Mouse (Mus musculus): ENCODE results near the gene Tbata.

Gene Tbata

DNA sequence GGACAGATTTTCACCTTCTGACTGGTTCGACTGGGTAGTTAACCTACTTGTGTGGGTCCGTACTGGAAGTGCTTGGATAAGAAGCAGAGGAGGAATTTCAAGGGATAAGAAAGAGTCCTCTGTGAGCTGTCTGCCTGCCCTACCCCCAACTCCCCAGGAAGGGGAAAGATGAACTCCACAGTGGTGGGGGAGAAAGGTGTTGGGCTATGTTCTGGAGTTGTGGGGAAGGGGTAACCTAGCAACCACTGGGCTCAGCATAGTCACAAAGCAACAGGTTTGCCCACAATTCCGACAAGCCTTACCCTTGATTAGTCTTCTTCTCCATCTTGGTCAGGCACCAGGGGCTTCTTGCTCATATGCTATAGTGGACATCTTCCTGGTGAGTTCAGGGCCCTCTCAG lies at the start of gene Tbata:
Gene Tbata (plus strand): TSS at position 301 of the 400 bp plus-strand sequence.
- no peak for DNase-seq

DNA sequence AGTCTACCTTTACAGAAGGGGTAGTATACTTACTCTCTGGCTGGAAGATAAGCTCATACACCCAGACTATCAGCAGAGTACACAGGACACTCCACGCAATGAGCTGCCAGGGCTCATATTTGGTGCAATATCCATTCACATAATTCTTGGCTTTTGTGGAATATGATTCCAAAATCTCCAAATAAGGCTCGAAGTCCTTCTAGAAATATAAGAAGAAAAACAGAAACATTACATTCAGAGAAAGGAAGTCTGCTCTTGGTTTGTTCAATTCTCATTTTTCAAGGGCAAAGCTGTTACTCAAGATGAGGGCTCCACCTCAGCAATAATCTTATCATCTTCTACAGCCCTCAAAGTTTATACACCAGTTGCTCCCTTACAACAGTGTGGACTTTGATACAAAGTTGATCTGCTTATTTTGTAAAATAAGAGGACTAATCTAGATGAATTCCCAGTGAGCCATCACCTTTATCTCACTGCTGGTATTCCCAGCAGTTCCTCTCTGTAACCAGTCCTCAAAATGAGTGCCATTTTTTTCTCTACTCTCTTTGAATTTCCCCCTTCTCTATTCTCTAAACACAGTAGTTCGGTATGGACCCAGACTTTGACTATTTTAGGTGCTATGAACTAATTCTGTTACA lies 48.4 kb upstream of the Tbata start:
- DNase-seq, result no peak

DNA sequence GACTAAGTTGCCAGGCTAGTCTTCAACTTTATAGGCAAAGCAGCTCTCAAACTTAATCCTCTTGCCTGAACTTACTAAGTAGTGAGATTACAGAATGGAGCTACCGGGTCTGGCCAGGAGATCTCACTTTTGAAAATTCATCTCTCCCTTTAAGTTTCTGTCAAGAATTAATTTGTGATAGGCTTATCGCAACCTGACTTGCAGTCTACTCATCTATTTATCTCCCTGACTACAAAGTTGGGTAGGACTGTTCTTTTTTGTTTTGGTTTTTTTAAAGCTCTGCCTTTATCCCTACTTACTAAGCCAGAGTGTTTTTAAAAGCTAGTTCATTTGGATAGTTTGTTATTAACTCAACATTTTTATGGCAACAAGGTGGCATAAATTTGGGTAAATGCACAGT lies 47.3 kb upstream of the Tbata start:
- DNase-seq, result no peak

DNA sequence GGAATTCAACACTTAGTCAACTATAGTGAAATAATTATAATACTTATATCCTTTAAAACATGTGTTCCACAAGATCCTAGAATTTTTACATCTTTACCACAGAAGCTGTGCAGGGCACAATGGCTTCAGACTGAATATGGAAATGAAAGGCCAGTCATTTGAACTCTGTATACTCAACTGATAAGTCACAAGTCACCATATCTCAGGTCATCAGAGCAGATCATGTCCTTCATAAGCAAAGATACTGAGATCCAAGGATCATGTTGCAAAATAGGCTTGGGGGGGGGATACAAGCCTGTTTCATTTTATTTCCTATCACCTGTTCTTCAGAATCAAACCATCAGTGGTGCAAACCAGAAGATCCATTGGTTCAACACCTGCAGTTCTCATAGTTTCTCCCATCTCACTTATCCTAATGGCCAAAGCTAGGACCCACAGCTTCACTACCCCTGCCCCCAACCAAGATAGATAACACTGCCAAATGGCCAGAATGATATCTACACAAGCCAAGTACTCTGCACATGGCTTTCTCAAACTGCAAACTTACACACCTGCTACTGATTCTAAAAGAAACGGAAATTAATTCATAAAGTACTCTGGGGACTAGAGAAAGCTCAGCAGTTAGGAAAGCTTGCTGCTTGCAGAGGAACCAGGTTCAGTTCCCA lies 42.9 kb upstream of the Tbata start:
- no peak for DNase-seq

DNA sequence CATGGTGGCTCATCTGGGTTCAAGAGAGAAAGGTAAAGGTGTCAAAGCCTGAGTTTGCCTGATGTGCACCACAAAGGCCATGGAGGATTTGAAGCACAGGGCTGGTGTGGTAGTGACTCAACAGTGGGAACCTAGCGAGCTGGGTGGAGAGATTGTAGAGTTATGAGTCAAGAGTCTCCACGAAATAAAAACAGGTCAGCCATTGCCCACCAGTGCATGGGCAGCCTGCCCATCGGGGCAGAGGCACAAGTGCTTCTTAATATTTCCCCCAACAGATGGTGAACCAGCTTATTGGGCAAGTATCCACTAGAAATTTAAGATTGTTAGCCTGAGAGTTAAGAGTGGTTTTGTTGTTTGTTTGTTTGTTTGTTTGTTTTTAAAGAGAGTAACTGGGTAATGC lies 40.8 kb upstream of the Tbata start:
- no peak for DNase-seq

DNA sequence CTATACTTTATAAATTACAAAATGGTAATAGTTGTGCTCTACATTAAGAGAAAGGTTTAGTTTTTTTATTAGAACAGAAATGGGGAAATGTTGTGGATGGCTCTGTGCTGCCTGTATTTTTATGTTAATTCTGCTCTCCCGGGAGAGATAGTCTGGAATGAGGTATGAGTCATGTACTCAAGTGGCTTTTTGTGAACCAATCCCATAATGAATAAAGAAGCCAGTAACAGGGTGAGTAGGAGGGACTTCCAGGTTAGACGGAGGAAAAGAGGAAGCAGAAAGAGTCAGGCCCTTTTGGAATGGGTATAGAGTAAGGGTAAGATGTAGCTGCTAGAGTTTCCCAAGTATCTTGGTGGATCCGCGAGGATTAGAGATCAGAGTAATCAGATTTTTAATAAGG lies 37.7 kb upstream of the Tbata start:
- DNase-seq, result no peak

DNA sequence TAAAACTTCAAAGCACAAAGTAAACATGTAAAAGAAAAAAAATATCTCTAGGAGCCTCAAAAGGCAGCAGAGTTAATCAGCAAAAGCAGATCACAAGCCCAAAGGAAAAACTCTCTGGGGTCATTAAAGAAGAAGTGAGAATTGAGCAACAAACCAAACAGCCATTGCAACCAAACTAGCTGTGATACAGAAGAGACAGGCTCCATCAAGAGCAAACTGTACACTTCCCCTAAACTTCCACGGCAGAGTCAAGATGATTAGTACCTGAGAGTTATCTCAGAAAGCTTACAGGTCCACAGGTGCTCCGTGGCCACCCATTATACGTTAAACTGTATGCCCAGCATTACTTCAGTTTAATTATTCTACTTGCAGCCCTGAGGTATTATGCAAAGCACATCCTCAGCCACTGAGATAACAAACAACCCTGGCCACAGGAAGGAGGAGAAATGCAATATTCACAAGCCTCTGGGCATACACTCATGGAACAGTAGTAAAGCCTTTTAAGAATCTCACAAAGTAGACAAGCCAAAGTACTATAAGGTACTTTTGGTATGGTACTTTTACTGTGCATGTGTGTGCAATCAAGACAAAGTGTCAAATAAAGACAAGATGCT lies 36.4 kb upstream of the Tbata start:
- no peak for DNase-seq

DNA sequence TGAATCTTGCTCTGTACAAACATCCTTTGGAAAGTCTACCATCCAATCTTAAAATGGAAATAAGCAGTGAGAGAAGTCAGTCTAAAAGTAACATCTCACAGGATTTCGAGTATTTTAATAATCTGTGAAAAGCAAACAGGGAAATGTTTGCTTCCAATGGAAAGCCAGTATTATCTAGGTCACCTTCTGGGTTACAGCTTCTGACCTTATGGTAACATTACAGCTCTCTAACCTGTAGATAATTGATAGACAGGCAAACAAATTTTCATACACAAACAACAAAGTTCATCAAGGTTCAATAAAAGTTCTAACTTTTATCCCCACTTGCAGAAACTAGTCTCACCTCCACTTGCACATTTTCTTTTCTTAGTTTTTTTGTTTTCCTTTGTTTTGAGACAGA lies 34.2 kb upstream of the Tbata start:
- no peak for DNase-seq

DNA sequence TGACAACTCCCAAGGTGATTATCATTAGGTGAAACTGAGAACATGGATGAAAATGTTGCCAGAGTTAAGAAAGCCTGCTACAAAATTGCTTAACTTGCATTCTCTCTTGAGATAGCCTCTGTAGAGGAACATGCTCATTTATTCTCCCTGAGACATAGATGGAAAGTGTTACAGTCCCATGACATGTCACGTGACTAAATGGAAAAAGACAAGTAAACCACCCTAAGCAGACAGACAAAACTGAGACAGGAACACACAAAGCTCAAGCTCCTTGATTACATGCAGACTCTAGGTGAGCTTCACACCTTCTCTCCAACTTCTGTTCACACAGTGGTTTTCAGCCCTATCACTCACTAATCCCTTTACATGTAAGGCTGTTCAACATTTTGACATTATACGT lies 28.4 kb upstream of the Tbata start:
- DNase-seq, result no peak

DNA sequence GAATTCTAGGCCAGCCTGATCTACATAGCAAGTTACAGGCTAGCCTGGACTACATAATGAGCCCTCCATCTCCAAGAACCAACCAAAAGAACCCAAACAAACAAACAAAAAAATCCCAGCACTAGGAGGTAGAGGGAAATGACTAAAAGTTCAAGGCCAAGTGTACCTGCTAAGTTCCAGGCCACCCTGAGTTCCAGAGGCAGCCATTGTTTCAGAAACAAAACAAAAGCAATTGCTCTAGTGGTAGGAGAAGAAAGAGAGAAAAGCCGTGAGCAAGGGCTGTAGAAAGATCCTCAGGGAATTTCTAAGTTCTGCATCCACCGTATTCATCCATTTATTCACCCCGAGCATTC lies 26.0 kb upstream of the Tbata start:
- DNase-seq, result no peak

DNA sequence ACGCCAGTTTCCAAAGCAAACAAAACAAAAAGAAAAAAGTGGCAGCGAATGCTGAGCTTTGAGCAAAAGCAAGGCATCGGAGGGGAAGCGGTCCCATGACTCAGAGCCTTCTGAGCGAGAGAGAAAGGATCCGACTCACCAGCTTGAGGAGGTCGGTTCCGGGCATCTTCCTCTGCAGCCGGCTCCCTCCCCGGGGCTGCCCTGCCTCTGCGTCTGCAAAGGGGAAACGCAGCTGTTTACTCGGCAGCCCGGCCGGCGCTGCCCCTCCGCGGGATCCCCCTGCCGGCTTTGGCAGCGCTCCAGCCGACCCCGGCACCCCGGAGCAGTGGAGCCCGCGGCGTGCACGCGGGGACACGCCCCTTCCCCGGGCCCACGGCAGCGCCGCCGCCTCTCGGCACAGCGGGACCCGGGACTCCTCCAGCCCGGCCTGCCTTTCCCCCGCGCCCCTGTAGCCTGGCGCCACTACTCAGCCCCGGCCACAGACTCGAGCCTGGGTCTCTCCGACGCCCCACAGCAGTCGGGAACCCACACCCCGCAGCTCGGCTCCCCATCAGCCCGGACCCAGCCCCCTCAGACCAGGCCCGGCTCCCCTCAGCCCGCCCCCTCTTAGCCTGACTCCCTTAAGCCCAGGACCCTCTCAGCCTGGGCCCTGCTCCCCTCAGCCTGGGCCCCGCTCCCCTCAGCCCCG lies 25.5 kb upstream of the Tbata start:
- peak; percentile 73 to 83 for DNase-seq

DNA sequence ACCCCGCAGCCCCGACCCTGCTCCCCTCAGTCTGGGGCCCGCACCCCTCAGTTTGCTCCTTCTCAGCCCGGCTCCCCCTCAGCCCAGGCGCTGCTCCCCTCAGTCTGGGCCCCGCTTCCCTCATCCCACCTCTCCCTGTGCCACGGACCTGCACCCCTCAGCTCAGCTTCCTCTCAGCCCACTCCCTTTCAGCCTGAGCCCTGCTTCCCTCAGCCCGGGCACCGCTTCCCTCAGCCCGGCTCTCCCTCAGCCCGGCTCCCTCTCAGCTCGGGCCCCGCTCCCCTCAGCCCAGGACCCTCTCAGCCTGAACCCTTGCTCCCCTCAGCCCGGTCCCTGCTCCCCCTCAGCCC lies 25.0 kb upstream of the Tbata start:
- DNase-seq, result peak; percentile 31 to 37

DNA sequence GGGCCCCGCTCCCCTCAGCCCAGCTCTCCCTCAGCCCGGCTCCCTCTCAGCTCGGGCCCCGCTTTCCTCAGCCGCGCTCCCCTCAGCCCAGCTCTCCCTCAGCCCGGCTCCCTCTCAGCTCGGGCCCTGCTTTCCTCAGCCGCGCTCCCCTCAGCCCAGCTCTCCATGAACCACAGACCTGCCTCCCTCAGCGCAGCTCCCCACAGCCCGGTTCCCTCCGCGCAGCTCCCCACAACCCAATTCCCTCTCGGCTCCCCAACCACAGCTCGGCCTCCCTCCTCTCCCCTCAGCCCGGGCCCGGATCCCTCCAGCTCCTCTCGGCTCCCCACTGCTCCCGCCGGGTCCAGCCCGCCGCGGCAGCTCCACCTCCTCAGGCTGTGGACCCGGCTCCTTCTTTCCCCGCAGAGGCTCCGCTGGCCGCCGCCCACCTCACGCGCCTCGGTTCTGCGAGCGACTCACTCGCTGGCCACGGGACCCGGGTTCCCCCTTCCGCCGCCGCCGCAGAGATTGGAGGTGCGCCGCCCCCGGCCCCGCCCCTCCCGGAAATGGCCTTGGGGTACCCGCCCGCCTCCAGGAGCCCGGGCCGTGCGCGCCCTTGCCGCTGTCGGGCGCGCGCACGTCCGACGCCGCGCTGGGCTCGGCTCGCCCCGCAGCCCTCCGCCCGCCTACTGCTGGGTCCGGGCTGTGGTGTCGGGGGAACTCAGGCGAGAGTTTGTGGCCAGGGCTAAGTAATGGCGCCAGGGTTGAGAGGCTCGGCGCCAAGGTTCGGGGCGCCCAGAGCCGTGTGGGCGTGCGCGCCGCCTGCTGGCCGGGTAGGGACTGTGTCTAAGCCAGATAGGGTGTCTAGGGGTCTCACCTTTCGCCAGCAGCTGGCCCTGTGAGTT lies 24.4 kb upstream of the Tbata start, which contains the start of gene Sgpl1:
Gene Sgpl1 (minus strand): TSS at position 547 of the 884 bp plus-strand sequence.
- peak; percentile 93 to 94 for DNase-seq

DNA sequence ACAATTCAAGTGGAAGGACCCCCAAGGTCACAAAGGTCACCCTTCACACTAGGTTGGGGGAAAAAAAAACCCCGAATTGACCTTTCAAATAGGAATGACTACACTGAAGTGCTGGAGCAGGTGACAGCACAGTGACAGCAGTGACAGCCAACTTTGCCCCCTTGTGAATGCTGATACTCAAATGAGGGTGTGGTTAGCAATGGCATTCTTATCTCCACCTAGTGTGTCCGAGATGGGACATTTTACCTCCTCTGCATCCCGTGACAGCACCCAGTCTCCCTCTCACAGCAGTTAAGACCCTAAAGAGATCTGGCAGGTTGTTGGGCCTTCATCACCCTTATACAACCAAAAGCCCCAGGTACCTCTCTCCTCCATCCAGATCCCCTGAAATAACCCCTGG lies 22.3 kb upstream of the Tbata start:
- no peak for DNase-seq

DNA sequence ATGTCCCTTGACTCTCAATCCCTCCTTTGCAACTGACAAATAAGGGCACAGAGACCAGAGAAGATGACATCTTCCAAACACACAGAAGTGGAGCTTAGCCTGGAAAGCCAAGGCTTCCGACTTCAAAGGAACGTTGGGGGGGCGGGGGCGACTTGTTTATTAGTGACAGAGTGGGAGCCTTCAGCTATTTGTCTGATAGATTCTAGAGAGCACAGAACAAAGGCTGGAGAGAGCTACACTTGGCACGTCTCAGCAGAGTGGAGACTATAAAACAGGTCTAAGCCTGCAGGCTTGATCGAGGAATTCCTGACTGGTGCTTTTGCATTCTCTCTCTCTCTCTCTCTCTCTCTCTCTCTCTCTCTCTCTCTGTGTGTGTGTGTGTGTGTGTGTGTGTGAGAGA lies 21.1 kb upstream of the Tbata start:
- DNase-seq, result peak; percentile 45 to 66

DNA sequence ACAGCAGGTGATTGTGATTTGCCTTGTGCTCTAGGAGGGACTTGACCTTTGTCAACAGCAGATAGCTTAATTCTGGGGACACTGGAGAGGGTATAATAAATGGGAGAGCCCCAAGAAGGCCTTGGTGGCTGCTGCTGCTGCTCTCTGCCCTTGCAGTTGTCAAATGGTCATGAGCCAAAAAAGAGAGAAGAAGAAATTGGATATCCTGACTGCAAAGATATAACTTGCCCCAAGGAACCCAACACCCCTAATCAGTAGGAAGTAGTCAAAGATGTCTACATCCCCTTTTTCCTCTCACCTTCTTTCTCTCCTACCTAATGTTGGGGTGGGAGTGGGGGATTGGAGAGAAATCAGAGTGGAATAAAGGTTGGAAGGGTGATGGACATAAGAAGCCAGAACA lies 19.6 kb upstream of the Tbata start:
- no peak for DNase-seq

DNA sequence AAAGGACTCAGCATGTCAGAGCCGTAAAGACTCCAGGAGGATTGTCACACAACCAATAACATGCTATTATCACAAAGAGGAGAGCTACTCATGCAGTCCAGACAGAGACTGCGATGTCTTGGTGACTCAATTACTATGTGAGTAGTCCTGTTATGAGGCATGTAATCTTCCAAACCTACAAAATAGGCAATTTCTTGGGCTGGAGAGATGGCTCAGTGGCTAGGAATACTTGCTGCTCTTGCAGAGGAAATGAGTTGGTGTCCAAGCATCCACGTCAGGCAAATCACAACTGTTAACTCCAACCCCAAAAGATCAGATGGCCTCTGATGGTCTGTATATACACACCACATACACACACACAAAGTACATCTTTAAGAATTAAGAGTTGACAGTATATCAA lies 16.1 kb upstream of the Tbata start:
- no peak for DNase-seq

DNA sequence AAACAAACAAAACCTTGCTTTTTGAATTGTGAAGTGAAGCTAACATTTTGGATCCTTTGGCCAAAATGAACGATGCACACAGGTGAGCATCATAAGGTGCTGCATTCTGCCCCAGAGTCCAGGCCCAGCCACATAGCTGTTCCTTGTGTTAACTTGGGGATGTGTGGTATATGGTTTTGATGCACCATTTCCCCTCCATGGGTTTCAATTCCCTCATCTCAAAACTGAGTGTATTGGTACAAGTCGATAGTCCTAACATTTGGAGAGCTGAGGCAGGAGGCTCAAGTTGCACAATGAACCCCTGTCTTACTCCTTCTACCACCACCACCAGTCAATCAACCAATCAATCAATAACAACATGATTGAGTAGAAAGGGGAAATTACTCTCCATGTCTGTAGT lies 15.3 kb upstream of the Tbata start:
- no peak for DNase-seq

DNA sequence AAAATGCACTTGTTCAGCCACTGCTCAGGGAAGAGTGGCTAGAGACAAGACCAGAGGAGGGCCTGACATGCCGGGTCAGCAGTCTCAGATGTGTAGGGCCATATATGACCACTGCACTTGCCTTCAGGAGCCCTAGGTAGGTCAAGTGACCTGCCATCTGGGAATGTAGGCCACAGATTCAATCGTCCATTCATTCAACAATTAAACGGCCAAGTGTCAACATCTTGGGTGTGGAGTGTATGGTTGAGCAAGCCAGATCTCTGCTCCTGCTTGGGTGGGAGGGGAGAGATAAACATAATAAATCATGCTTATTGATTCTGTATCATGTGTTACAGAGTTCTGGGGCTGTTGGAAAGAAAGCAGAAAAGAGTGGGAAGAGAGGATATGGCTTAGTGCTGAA lies 13.2 kb upstream of the Tbata start:
- no peak for DNase-seq

DNA sequence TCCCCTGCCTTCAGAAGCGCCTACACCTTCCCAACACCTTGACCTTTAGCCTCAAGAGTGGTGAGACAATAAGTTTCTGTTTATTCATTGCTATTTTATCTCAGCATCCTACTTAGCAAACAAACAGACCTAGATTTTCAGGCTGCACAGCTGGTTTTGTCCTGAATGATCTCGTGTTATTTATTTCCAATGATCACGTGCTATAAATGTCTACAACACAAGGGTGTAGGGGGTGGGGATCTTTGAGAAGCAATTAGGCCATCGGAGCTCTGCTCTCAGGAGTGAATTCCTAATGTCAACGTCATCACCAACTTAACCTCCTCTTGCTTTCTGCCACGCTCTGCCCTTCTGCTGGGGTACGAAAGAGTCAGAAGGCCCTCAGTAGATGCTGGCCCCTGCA lies 11.7 kb upstream of the Tbata start:
- DNase-seq, result no peak

DNA sequence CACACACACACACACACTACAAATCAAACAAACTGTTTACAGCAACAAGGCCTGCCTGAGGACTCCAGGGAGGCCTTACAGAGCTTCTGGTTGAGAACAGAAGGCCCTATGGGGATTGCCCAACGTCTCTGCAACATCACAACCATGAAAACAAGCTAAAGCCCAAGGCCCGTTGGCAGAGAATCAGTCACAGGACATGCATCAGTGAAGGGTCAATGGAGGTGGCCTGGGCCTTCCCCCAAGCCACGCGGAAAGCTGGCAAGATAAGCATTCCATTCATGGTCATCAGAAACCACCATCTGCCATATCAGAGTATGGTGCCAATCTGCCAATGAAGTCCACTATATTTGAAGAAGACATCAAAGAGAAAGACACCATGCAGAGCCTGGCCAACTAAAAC lies 11.1 kb upstream of the Tbata start:
- no peak for DNase-seq

DNA sequence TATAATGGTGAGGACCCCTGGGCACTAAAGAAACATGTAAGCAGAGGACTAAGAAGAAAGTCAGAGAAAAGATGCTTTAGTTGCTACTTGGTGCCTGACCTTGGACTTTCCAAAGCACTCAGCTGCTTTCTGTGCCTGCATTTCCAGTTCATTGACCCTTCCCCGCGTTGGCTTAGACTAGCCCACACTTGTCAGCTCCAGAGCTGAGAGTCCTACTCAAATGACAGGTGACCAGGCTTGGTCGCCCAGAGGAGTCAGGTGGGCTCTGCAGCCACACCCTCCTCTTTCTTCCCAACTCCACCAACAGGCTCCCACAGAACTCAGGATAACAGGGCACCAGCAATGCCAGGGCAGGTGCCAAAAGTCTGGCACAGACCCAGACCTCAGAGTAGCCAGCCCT lies 9.4 kb upstream of the Tbata start:
- DNase-seq, result no peak

Measured in lung, postnatal 4 days (tissue).